Mouse (Mus musculus) embryonic fibroblast, embryonic 13.5 days (primary cell): ENCODE measurements around the gene Insig1.

ENCODE experiments used
- CTCF ChIP-seq: IDR thresholded peaks from 2 replicates; pipeline ENCODE4 v1.5.1; 2011; ENCODE audit warnings: mild to moderate bottlenecking, control low read depth, low read length, moderate library complexity, borderline replicate concordance; ENCODE audit not compliant: insufficient read depth
- POLR2A ChIP-seq: IDR thresholded peaks from 2 replicates; pipeline ENCODE4 v1.6.1; 2011; ENCODE audit warnings: low read depth, mild to moderate bottlenecking, control low read depth, low read length, moderate library complexity

DNA sequence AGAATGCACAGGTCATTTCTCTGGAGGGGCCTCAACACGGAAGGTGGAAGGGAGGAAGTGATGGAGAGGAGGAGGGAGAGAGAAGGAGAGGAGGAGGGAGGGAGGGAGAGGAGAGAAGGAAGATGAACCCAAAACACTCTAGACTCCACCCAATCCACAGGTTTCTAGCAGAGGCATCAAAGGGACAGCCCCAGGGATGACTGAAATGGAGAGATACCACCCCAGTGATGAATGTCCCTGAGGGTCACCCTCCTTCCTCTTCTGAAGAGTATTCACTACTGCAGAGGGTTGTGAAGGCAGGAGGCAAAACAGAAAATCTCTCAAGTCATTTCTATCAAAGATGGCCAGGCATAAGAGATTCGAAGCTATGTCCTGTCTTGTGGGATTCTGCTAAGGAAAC is 10.0 kb downstream of the Insig1 start:
- no peak for TF ChIP-seq CTCF
- no peak for TF ChIP-seq POLR2A
